Mouse (Mus musculus) ES-CJ7 (cell line): ENCODE results near the gene Slc25a33.

Experiments
- DNase-seq: peaks from one replicate; pipeline ENCODE4 v3.0.0; 2011; ENCODE audit warnings: low read depth, low spot score

Gene Slc25a33

GRCm38 (mm10) chr4:149697506-149698196, 76.4 kb downstream of the Slc25a33 start:
- no peak for DNase-seq

- DNase-seq: no peak
Measured at GRCm38 (mm10) chr4:149696189-149696971, 77.7 kb downstream of the Slc25a33 start.
